Mouse (Mus musculus) CH12.LX (cell line): Measurements from ENCODE around the gene Suds3.
A peak's percentile ranks its signal among the peaks of the same experiment; 100 is the strongest.

Experiments
- CTCF ChIP-seq, 2 experiments: IDR thresholded peaks in 1 of 2; conservative IDR thresholded peaks in 1 of 2; 2 replicates each; pipeline ENCODE4 v1.5.1; 2011 to 2012; ENCODE audit warnings: low read depth in 2 of 2, low read length in 2 of 2, improper control_type of control experiment in 1 of 2, inconsistent platforms in 1 of 2, mild to moderate bottlenecking in 1 of 2, moderate library complexity in 1 of 2
- MAFK ChIP-seq: IDR thresholded peaks from 2 replicates; pipeline ENCODE4 v1.6.1; 2011; ENCODE audit warnings: low read length, improper control_type of control experiment; ENCODE audit not compliant: insufficient replicate concordance
- POLR2A ChIP-seq: IDR thresholded peaks from 2 replicates; pipeline ENCODE4 v1.6.1; 2011; ENCODE audit warnings: low read depth, mild to moderate bottlenecking, improper control_type of control experiment, low read length
- RCOR1 ChIP-seq: conservative IDR thresholded peaks from 2 replicates; pipeline ENCODE4 v1.6.1; 2012; ENCODE audit warnings: low read depth, mild to moderate bottlenecking, inconsistent platforms, low read length, improper control_type of control experiment

GRCm38 (mm10) chr5:117099008-117099407, 16.9 kb downstream of the Suds3 start:
- peak; percentile 79 for TF ChIP-seq MAFK
- no peak for TF ChIP-seq CTCF (conservative IDR thresholded peaks at IDR 0.05 in 1 of 2, IDR thresholded peaks at IDR 0.05 in 1 of 2; ENCODE audit: low read depth in 2 of 2, low read length in 2 of 2)
- TF ChIP-seq POLR2A: no peak
- TF ChIP-seq RCOR1: no peak
